Mouse (Mus musculus) natural killer cell, adult 2 months (primary cell): Measurements from ENCODE around the gene Gm4559.
"Not testable (repeated sequence)": the region's sequence is repeated elsewhere in the genome, so short reads cannot be mapped to it uniquely, and the experiment has no call there.

Experiments used
- DNase-seq, 2 experiments: peaks; one replicate each; pipeline ENCODE4 v3.0.0; 2022; ENCODE audit warnings: low spot score in 2 of 2

Gm4559 gene

DNA sequence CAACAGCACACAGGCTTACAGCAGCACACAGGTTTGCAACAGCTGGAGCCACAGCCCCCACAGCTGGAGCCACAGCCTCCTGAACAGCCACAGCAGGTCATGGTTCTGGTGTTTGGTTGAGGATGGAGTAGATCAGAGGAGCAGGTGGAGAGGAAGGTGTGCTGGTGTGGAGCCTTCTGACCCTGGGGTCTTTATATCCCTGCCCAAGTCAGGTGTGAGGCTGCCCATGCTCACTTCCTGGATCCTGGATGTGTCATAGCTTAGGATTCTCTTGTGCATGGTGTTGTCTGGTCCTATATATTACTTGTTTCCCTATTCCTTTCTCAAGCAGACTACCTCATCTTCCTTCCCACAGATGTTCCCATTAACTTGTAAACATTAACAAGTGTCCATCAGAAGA, at the start of gene Gm4559:
Gene Gm4559, minus strand, starts transcription at position 101 of the 400 bp plus-strand sequence.
- not testable (repeated sequence) for DNase-seq

DNA sequence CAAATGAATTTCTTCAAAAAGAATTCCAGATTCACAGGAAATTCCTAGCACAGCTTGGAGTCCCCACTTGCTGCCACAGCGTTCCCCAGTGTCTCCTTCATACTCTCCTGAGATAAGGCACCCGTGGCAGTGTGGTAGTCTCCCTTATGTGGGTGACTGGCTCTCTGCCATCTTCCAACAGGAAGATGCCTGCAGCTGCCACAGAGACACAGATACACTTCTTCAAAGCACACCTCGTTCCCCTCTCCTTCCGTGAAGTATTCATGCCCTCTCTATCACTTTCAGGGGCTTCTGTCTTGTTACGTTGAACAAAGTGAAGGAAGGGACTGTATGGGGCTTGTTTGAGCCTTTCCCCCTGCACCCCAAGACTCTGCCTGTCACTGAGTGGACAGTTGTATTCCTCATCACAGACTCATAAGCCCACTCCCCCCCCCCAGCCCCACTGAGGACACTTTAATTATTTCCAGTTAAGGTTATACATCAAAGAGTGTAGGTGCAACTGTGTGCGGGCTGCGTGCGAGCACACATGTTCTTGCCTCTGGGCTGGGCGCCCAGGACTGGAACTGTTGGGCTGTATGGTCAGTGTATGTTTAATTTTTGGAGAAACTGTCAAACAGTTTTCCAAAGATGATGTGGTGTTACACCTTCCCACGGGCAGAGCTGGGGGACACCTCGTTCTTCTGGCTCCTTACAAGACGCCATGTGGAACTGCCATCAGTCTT, 49.4 kb upstream of the Gm4559 start:
- DNase-seq = no peak

DNA sequence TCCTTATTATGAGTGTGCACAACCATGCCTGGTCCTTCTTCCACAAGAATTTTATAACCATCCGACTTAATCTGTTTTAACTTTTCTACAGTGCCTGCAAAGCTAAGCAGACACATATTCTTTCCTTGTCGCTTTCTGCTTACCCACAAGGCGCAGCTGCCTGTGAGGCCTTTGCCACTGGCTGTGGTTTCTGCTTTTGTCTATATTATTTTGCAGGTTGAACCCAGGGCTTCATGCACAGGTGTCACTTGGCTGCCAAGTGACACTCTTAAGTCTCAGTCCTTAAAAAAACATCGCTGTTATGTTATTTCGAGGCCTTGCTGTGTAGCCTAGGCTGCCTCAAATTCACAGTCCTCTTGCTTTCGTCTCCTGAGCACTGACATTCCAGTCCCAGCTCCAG, 48.5 kb upstream of the Gm4559 start:
- no peak for DNase-seq

DNA sequence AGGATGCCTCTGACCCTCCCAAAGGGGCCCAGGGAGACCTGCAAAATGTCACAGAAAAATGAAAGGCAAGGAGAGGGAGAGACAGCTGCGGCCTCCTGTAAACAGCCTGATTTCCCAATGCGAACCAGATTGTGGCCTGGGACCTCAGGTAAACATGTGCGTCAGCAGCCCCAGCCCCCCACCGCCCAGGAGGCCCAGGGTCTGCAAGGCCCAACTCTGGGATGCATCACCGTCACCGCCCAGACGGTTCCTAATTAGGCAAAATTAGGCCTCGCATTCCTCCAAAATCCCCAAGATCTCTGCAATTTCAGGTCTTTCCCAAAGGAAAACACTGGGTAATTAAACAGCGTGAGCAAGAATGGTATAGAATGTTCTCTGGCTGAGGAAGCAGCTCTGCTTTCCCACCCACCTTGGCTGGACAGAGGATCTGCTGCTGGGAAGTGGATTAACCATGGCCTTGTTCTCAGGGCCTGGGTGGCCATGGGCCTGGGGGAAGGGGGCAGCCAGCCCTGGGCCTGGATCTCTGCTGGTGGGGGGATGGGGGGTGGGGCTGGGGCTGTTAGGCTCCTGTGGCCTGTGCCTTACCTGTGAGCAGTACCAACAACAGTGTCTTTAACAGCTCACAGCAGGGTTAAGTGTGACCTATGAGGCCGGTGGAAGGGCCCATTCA, 47.6 kb upstream of the Gm4559 start:
- not testable (repeated sequence) for DNase-seq

DNA sequence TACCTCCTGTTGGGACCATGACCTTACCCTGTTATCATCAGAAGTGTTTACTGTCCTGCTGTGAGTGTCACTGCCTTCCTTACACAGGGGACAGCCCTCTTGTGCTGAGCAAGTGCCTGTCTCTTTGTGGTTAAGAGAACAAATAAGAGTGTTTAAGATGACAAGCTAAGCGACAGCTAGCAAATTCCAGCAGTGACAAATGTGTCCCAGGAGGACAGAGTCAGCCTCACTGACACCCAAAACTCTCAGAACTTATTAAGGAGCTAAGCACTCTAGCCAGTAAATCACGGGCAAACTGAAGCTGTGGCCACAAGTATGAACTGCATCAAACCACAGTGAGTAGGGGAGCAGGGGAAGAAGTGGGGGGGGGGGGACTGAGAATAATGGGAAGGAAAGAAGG, 46.7 kb upstream of the Gm4559 start:
- DNase-seq = no peak

DNA sequence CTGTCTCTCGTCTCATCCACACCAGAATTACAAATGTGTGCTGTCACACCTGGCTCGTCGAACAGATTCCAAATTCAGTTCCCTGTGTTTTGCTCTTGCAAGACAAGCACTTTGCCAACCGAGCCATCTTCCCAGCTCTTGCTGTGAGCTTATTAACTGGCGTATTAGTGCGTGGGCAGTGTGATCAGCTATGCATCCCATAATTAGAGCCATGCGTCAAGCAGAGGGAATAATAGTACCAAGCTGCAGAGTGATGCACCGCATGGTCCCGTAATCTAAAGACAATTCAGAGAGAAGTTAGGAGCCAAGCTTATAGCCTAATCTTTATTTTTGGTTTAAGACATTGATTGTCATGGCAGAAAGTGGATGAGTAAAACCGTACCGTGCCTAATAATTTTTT, 45.0 kb upstream of the Gm4559 start:
- no peak for DNase-seq

DNA sequence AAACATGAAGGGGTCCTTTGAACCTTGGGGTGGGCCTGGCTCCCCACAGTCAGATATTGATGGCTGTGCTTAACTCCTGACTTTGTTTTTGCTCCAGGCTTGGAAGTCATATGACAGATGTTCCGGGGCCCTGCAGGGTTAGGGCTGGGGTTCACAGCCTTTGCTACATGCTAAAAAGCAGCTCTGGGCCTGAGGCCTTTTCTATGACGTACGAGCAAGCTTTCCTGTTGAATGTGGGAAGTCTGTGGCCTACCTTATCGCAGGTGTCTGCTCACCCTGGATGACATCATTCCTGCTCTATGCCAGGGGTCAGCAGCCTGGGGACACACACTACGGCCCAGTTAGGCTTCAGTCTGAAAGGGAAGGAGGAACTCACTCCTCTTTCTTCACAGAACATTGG, 43.1 kb upstream of the Gm4559 start:
- DNase-seq = no peak

DNA sequence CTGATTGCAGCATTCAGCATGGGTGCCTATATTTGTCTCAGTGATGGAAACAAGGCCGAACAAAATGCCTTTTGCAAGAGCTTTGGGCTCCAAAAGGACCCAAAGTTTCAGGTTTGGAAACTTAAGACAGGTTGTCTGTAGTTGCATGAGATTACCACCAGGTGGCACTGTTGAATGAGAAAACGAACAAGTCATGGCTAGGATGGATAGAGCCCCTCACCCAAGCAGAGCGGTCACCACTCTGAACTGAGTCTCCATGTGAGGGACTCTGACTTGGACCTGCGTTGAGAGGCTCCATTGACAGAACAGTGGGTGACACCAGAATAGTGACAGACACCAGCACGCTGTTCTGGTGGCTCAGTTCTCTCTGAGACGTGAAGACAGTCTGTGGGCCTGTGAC, 42.4 kb upstream of the Gm4559 start:
- DNase-seq = peak; percentile 24 to 26

DNA sequence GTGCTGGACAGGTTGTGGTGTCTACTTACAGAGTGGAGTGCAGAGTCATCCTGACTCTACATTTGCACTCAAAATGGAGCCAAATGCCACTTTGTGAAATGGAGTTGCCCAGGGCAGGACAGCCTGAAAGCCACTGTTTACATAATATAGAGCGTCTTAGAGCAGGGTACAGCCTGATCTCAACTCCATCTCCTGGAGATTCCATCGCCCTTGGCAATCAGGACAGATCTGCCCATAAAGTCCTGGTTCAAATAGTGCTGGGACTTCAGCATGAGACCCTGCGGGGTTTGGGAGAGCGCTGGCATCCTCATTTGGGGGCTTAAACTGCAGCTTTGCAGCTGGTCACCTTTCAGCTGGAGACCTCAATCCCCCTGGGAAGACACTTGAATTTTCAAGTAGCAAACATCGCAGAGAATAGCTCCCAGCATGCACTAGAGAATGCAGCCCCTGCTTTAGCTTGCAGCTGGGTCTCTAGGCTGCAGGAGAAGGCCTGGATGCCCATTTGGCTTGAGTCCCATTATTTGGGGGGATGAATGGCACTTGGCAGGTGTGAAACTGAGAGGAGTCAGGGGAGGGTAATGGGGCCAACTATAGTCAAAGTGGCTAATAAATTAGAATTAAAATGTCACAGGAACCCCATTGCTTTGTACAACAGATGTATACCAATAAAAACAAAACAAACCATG, 40.6 kb upstream of the Gm4559 start:
- DNase-seq = no peak

DNA sequence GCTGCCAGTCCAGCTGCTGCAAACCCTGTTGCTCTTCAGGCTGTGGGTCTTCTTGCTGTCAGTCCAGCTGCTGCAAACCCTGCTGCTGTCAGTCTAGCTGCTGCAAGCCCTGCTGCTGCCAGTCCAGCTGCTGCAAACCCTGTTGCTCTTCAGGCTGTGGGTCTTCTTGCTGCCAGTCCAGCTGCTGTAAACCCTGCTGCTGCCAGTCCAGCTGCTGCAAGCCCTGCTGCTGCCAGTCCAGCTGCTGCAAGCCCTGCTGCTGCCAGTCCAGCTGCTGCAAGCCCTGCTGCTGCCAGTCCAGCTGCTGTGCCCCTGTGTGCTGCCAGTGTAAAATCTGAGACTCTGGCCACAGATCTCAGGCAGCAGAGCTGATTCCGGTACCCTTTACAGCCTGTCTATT, 29.8 kb upstream of the Gm4559 start:
- not testable (repeated sequence) for DNase-seq

DNA sequence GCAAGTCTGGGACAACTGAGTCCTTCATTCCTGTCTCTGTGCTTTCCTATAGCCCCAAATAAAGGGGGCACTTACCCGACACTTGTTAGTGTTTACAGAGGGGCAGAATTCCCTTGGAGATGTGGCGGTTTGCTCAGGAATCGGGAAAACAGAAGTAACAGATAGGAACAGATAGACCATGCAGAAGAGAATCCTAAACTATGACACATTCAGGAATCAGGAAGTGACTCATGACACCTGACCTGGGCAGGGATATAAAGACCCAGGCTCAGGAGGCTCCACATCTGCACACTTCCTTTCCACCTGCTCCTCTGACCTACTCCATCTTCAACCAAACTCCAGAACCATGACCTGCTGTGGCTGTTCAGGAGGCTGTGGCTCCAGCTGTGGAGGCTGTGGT, 29.1 kb upstream of the Gm4559 start, which contains the start of gene Krtap5-4:
Gene Krtap5-4, plus strand, starts transcription at position 301 of the 400 bp plus-strand sequence.
- no peak for DNase-seq

DNA sequence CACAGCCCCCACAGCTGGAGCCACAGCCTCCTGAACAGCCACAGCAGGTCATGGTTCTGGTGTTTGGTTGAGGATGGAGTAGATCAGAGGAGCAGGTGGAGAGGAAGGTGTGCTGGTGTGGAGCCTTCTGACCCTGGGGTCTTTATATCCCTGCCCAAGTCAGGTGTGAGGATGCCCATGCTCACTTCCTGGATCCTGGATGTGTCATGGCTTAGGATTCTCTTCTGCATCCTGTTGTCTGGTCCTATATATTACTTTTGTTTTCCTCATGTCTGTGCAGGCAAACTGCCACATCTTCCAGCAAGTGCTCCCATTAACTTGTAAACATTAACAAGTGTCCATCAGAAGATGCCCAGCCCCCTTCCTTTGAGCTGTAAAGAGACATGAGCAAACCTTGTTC, 22.9 kb upstream of the Gm4559 start, which contains the start of gene Krtap5-1:
Gene Krtap5-1, minus strand, starts transcription at position 101 of the 400 bp plus-strand sequence.
- DNase-seq = not testable (repeated sequence)

DNA sequence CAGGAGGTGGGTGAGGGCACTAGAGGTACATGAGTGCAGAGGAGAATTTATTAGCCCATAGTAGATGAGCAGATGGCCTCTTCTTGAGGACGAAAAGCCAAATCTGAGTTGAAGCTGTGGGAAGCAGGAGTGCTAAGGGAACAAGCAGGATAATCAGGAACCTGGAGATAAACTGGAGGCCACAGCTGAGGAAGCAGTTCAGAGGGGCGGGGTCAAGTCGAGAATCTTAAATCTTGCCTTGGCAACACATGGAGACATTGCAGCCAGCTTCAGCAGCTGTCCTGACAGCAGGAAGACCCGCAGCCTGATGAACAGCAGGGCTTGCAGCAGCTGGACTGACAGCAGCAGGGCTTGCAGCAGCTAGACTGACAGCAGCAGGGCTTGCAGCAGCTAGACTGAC, 21.9 kb upstream of the Gm4559 start:
- DNase-seq = not testable (repeated sequence)

DNA sequence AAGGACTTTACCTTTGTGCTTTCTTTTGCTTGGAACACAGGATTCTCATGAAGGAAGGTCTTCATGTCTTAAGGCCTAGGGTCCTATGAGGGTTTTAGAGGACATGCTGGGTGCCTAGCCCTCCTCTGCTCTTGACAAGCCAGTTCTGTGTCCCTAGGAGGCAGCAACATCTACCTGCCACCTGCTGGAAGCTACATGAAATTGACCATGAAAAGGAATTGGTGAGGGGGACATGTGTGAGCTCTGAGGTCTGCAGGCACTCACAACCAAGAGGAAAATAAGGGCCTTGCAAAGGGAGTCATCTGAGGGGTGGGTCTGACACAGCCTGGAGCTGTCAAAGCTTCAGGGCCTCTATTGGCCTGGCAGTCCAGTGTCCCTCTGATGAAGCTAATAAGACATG, 21.3 kb upstream of the Gm4559 start:
- no peak for DNase-seq

DNA sequence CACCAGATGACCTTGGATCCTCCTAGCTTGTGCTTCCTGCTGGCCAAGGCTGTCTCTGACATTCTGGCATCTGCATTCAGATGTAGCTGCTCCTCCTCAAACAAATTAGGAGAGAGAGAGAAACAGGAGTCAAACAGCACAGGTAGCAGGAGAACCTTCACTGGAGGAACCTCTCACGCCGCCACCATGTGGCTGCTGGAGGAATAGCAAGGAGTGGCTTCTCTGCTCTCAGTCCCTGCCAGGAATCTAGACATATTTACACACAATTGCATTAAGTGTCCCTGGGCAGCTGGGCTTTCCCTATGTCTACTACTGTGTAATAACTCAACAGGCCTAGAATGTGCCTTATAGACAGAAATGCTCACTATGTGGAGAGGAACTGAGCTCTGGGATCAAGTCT, 19.7 kb upstream of the Gm4559 start:
- DNase-seq = not testable (repeated sequence)

DNA sequence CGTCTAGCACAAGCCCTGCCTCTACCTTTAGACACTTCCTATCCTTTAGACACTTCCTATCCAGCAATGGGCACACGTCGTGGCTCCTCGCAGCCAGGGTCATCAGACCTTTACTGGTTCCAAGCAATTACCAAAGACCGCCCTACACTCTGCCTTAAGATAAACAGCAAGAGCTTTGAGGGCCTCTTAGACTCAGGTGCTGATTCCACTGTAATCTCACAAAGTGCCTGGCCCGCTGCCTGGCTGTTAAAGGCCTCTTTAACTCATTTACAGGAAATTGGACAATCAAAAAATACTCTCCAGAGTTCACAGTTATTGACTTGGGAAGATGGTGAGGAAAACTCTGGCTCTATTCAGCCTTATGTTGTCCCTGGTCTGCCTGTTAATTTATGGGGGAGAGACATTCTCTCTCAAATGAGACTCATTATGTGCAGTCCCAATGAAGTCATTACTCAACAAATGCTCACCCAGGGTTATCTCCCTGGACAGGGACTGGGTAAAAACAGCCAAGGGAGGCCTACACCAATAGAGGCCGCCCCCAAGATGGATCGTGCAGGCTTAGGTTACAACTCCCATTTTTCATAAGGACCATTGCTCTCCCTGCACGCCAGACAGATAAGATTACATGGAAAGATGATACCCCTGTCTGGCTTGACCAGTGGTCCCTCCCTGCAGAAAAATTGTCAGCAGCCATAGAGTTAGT, 11.9 kb upstream of the Gm4559 start:
- DNase-seq = not testable (repeated sequence)

DNA sequence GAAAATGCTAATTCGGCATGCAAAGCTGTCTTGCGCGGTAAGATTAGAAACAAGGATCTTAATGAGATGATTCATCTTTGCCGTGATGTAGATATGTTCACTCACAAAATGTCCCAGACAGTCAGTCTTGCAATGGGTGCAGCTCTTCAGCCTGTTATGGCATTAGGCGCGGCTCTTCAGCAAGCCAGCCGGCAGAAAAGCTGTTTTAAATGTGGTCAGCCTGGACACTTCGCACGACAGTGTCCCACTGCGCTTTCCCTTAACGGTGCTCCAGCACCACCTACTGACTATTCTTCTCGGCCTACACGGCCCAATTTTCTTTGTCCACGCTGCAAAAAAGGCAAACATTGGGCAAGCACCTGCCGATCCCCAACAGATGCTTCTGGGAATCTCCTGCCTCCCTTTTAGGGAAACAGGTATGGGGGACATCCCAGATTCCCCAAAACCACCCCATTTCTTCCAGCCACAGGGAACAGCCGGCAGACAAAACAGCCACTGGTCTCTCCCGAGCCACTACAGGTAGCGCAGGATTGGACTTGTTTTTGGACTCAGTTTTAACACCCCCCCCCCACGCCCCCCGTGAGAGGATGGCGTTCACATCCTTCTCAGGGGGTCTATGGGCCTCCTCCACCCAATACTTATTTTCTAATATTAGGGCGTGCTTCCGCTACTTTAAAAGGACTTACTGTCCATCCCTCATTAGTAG, 11.1 kb upstream of the Gm4559 start:
- DNase-seq = no peak

DNA sequence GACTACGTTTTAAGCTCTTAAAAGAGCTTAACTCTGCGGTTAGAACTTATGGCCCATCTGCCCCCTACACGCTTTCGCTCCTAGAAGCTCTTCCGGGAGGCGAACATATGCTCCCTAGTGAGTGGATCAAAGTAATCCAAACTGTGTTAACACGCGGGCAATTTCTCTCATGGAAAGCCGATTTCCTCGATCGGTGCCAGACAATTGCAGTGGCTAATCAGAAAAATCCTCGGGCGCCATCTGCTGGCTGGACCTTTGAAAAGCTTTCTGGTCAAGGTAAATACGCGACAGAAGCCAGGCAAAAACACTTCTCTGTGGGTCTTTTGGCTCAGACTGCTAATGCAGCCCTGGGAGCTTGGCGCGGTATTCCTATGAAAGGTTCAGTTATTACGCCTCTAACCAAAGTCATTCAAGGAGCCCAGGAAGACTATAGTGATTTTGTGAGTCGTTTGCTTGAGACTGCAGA, 10.5 kb upstream of the Gm4559 start:
- peak; percentile 78 to 85 for DNase-seq

DNA sequence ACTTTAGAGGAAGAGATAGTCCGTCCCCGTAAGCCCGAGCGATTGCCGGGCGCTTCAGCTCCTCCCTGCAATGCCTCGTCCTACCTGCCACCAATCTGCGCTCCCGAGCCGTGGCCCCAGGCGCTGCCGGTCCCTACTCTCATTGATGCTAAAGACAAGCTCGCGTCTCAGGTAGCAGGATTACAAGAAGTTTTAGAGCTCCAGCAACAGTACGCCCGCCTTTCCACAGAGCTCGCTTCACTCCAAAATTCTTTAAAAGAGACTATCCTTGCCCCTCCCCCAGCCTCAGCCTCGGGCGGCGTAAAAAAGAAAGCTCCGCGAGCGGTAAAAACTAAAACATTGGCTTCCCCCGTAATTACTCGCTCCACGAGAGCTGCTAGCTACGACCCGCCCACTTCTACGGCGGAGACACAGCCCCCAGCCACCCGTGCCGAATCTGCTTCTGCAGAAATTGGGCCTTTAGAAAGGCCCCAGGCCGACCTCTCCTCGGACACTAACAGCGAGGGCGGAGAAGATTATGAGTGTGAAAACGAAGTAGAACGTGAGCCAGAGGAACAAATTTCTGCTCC, 9.9 kb upstream of the Gm4559 start:
- DNase-seq = peak; percentile 42 to 55

DNA sequence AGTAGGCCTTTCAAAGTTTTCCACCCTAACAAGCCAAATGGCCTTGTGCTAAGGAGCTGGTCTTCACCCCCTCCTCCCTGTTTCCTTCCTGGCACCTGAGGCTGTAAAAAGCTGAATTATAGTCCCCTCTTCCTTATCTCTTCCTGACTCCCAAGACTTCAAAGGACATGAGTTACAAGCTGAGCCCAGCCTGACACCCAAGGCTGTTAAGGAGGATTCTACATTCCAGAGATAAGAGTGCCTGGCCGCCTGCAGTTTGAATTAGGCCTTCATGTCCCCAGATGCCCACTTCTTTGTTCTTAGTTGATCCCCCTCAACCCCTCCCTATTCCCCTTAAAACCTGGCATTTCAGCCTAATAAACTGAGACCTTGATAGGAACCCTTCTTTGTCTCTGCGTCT, 8.7 kb upstream of the Gm4559 start:
- DNase-seq = not testable (repeated sequence)

DNA sequence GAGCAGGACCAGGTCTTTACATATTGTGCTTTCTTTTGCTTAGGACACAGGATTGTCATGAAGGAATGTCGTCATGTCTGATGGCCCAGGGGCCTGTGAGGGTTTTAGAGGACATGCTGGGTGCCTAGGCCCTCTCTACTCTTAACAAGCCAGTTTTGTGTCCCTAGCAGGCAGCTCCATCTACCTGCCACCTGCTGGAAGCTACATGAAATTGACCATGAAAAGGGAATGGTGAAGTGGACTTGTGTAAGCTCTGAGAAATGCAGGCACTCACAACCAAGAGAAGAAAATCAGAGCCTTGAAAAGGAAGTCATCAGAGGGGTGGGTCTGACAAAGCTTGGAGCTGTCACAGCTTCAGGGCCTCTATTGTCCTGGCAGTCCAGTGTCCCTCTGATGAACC, 5.1 kb upstream of the Gm4559 start:
- not testable (repeated sequence) for DNase-seq
